Mouse (Mus musculus) mouse trophoblast stem cell (cell line): Measurements from ENCODE around the gene Srprb.
"Not testable (repeated sequence)": the region's sequence is repeated elsewhere in the genome, so short reads cannot be mapped to it uniquely, and the experiment has no call there.

ENCODE experiments used
- in situ Hi-C, 2 experiments: fragments of 300-500 bp; cut with MseI, MboI; formaldehyde crosslinking; loops; 2 replicates in 1 of 2; 3 replicates in 1 of 2; pipeline ENCODE4 v1.15.1; 2025

Gene Srprb

DNA sequence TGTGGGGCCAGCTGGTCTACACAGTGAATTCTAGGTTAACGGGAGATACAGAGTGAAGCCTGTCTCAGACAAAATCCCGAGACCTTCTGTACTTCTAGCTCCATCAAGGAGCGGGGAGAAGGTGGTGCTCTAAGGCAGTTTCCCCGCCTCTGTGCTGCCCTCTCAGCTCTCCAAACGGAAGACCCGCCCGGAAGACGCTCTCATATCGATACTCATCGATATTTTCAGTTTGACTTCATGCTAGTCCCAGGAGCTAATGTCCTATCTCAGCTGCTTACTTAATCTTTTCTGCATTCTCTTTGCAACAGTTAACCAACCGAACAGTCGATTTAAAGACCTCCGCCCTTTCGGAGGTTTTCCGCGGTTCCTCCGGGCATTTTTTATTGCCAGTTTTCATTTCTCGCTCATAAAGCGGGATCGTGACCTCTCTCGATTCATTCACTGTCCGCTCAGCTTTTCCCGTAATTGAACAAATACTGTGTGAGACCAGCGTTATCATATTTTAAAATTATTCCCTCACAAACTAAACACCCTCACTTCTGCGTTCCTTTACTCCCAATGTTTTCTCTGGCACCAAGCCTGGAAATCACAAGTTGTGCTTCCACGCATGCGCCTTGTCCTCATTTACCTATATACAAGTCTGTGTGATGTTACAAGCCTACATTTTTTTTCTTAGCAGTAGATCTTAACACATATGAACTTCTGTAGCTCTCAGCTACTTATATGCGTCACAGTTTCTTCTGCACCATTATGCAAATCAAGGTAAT lies 10.9 kb upstream of the Srprb start:
- in situ Hi-C loops, result no loop called here

DNA sequence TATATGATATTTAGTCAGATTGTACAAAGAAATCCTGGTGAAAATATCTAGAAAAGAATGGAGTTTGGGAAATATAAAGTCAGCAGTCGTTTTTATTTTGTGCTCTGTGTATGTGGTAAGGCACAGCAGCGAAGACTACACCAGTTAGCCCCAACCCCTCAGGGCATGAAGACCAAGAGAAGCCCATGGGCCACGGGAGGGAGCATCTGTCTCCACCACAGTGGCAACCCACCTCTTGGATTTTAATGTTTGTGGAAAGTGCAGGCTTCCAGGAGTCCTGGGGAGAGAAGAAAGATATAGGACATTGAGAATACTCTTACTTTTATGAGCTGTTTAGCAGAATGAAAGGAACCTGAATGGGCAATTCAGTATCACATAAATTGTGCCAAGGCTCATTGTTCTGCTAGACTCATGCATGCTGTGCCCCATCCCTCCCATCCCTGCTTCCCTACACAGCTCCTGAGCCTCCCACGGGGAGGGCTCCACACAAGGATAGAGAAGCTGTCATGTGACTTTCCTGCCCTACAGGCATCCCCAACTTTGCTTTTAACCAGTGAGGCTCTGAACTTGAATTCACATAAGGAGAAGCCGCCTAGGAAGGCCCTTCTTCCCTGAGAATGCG lies 7.0 kb upstream of the Srprb start:
- in situ Hi-C loops, result no loop called here

DNA sequence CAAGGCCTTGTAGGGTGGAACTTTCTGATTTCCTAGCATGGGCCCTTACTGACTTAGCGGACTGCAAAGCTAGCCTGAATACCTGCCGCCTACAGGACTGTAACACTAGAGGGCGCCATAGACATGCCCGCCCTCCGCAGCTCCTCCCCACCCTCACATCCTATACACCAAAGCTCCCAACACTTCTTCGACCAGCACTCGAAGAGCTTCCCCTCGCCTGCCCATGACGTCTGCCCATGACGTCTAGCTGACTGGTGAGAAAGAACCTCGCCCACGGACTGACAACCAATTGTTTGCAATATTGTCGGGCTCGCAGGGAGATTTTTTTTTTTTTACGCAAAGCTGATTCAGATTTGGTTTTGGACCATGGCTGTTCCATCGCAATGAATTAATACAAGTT lies 5.9 kb upstream of the Srprb start:
- in situ Hi-C loops, result no loop called here

DNA sequence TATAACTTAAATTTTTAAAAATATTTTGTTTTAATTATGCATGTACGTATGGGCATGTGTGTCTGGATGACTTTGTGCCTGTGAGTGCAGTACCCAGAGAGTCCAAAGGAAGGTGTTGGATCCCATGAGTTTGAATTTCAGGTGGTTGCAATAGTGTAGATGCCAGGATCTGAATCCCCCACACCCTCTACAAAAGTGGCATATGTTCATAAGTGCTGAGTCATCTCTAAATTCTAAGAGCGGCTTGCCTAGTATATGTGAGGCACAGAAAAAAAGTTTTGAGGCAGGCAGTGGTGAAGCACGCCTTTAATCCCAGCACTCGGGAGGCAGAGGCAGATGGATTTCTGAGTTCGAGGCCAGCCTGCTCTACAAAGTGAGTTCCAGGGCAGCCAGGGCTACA lies 3.8 kb upstream of the Srprb start:
- in situ Hi-C loops, result no loop called here

DNA sequence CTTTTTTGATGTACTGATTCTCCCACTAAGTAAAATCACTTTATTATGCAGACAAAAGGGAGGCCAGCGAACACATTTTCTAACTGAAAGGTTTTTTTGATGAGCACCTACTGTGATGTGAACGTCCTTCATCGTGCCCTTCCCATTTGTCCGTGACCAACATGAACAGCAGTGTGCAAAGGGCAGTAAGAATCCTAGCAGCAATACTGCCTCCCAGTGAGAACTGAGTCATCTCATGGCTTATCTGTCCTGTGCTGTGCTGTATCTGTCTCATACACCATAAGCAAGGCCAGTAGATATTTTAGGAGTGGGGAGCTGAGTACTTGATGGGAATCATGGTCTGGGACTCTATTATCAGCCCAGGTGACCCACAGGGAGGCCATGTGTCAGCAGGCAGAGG lies 13.5 kb downstream of the Srprb start:
- in situ Hi-C loops, result no loop called here

DNA sequence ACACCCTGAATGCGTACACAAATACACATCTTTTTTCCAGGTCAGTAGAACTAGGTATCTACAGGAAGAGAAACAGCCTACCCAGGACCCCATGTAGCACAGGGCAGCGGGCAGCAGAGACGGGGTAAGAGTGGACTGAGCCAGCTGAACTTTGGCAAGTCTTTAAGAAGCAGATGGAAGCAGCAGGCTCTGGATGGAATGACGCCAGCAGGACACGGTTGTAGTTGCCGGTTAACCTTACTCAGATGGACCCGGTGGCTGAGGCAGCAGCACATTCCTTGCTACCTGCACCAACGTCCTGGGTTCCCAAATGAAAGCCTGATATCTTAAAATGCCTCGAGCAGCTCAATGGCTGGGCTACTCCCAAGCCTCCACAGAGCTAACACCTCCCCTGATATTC lies 15.2 kb downstream of the Srprb start:
- in situ Hi-C loops, result no loop called here

DNA sequence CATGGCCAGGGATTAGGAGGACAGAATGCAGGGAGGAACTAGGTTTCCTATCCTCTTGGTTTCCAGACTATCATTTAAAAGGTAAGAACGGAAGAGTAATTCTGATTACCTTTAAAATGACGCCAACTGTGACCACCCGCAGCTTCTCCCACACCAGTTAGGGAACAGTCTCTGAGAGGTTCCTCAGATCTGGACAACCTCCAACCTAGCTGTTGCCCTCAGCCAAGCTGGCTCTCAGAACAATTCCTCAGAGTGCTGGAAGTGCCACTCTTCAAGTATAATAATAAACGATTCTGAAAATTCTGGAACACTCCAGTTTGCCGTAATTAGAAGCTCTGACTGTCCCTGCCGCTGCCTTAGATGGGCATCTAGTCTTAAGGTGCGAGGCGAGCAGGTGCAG lies 16.0 kb downstream of the Srprb start:
- in situ Hi-C loops, result no loop called here

DNA sequence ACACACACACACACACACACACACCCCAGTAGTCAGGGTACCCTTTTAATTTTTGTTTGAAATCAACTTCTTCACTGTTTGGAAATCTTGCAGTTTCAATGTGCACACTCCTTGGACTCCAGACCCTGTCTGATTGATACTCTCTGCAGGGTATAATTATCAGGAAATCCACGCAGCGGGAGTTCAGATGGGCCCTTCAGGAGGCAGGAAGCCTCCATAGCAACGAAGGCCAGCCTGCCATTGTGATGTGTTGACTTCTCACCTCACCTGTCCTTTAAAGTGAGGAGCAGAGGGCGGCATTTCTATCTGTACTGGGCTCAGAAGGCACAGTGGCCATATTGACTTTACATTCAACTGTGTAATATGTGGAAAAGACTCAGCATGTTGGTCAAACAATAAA lies 17.1 kb downstream of the Srprb start:
- in situ Hi-C loops, result no loop called here

DNA sequence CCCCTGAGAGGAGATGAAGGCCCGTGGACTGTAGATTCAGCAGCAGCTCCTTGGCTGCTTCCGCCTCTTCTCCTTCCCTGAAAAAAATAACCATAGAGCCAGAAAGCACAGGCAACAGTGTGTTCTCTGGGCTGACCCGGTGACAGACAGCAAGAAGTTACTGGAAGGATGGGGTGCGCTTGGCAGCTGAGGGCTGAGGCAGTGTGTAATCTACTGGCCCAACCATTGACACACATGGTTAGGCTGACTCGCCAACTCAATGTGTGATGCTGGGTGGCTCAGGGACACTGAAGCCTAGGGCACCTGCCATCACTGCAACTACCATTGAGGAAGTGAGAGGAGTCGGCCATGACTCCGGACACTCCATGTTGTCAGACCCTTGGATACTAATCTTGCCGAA lies 20.1 kb downstream of the Srprb start:
- in situ Hi-C loops, result no loop called here

DNA sequence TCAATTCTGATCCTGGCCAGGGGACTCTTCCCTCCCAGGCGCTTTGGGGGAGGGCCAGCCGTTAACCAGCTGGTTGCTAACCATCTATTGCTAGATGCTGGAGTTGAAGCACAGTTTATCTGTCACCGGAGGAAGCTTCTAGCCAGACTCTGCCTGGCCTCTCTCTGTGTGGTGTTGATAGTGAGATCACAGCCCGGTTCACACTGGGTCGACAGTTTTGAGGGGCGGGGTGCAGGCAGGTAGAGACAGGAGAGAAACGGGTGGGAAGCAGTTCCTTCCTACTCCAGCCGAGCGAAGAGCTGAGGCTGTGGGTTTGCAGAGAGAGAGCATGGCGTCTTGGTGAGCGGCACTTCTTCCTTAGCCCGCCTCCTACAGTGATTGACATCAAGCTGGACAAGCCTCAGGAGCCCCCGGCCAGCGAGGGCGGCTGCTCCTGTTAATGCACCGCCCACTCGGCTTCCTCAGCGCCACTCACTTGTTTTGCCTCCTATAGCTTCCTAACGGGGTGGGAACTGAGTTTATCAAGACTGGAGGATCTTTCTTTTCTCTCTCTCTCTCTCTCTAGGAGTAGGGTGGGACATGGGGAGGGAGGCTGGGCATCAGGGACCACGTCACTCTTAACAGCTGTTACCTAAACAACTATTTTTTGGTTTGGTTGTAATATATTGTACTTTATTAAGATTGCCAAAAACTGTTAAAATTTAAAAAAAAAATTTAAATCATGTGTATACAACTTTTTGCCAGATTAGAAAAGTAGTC lies 21.0 kb downstream of the Srprb start:
- in situ Hi-C loops, result no loop called here

DNA sequence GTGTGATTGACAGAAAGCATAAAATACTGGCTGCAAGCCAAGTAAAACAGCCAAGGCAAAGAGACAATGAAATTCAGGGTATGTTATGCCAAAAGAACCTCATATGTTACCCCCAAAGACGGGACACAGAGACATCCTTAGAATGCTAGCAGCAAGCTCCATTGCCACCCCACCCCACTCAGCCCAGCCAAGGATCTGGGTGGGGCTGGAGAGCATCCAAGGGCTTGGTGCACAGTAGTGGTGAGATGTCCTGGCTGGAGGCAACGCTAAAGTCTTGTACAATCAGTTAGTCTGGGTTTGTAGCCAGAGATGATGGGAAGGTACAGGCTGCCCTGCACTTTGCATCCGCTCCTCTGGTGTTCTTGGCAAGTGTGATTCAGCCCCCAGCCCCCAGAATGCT lies 21.6 kb downstream of the Srprb start:
- in situ Hi-C loops, result no loop called here

DNA sequence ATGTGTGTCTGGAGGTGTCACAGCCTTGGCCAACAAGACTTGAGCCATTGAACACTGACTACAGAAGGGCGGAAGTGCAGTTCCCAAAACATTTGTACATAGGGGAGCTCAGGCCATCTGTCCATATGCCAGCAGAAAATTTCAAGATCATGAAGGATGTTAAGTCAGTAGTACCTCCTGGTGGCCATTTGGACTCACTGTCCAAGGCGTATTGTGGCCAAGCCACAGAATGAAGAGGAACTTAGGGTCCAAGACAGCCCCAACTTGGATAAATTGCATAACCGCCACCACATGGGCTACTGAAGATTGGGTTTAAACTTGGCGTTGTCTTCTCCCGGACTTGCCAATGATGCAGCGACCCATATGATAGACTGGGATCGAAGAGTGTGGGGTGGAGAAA lies 26.2 kb downstream of the Srprb start:
- in situ Hi-C loops, result loop anchor here in 1 of 2 experiments (5.0 kb wide), 1 partner anchor 83 kb away; no protein-coding TSS in a partner anchor

DNA sequence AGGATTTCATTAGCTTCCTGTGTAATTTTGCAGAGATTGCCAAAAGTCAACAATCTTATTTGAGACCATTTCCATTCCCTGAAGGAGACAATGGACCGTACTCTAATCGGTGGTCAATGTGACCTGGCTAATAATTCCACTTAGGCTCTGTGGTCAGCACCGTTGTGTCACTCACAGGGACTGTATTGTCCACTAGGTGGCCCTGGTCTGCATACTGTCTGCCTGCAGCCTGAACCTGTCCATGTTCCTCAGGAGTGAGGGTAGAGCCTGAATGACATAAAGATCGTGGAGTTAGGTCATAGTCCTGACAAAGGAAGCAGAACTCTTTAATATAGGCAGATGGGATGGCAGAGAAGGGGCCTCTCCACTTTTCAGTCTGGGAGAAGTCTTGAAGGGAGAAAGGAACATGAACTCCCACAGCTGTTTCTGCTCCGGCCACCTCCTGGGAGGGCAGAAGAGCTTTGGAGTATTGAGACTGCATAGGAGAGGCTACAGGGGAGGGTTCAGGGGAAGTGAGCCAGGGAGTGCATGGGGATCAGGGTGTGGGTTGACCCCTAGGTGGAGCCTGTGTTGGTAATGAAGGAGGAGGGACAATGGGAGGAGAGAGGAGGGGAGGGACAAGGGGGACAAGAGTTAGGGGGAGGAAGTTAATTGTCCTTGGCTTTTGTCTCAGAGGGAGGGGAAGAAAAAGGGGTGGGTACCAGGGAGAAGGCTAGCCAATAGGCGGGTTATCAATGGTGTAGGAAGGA lies 27.0 kb downstream of the Srprb start:
- in situ Hi-C loops, result loop anchor here in 1 of 2 experiments (5.0 kb wide), 1 partner anchor 83 kb away; no protein-coding TSS in a partner anchor

DNA sequence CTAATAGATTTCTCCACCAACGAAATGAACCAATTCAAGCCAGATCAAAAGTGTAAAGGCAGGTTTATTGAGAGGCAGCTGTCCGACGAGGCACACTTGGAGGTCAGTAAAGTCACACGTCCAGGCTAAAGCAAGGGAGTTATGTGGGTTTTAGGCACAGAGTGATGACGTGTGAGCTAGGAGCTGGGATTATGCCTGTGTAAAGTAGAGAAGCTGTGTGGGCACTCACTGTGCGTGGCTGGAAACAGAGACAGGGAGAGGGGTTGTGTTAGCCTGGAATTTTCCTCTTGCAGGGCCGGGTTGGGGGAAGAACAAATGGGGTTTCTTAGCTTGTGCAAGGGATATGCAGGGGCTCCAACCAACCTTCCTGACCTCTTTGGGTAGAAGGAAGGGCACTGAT lies 33.2 kb downstream of the Srprb start:
- in situ Hi-C loops, result no loop called here

DNA sequence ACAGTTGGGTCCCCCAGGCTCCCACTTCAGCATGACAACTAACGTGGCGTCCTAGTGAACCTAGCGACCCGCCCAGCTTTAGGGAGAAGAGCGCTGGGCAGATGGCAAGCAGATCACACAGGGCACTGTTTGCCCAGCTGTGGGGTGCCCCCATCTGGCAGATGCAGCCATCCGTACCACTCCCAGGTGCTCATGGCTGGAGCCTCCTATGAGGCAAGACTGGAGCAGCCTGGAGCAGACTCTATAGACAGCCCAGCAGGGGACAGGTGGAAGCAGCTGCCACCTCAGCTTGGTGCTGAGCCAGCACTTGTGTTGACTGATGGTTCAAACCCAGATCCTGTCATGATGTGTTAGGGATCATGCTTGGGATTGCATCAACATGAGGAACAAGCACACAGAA lies 33.9 kb downstream of the Srprb start:
- in situ Hi-C loops, result no loop called here

DNA sequence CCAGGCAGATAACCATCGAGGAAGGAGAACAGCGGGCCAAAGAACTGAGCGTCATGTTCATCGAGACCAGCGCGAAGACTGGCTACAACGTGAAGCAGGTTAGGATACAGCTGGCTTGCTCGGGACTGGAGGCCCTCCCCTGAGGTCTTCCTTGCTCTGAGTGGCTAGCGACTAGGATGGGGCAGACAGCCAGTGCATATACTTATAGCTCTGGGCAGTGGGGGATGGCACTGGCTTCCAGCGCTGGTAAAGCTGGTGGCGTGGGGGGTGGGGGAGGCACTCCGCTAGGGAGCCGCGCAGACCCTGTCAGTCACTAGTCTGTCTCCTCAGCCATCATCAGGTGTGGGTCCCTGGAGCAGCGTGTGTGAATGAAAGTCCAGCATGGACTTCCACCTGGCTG lies 38.1 kb downstream of the Srprb start:
- in situ Hi-C loops, result no loop called here

DNA sequence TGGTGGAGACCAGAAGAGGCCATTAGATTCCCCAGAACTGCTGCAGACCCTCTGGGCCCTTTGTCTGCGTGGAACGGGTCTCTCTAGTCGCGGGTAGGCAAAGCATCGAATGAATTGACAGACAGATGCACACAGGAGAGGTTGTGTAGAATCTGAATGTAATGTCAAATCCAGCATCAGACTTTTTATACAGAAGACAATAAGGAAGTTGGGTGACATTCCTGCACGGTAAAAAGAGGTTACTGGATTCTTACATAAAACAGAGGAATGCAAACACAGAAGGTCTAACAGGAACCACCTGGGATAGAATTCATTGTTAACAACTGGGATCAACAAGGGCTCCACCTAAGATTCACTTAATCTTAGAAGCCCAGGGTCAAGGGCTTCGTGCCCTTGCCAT lies 46.8 kb downstream of the Srprb start:
- in situ Hi-C loops, result not testable (repeated sequence)

DNA sequence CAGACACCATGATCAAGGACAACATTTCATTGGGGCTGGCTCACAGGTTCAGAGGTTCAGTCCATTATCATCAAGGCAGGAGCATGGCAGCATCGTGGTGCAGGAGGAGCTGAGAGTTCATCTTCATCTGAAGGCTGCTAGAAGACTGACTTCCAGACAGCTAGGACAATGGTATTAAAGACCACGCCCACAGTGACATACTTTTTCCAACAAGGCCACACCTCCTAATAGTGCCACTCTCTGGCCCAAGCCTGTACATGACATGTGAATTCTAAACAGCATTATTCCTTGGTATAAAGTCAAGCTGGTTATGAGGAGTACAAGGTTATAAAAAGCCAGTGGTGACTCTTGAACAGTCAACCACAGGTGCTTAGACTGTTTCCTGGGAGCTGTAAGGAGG lies 47.4 kb downstream of the Srprb start:
- in situ Hi-C loops, result no loop called here

DNA sequence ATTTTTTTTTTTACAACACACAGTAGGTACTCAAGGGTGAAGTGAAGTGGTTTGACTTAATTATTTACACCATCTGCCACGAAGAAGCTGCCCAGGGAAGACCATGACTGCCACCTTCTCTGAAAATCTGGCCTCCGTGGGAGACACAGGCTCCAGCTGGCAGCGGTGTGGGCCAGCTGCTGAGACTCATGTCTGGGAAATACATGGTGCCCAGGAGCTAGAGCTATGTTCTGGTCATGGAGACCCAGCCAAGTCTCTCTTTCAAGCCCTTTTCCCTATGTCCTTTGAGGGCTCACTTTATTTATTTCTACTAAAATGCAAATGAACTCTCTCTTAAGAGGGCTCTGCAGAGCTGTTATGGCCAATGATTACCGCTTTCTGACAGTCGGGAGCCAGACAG lies 48.7 kb downstream of the Srprb start:
- in situ Hi-C loops, result no loop called here

DNA sequence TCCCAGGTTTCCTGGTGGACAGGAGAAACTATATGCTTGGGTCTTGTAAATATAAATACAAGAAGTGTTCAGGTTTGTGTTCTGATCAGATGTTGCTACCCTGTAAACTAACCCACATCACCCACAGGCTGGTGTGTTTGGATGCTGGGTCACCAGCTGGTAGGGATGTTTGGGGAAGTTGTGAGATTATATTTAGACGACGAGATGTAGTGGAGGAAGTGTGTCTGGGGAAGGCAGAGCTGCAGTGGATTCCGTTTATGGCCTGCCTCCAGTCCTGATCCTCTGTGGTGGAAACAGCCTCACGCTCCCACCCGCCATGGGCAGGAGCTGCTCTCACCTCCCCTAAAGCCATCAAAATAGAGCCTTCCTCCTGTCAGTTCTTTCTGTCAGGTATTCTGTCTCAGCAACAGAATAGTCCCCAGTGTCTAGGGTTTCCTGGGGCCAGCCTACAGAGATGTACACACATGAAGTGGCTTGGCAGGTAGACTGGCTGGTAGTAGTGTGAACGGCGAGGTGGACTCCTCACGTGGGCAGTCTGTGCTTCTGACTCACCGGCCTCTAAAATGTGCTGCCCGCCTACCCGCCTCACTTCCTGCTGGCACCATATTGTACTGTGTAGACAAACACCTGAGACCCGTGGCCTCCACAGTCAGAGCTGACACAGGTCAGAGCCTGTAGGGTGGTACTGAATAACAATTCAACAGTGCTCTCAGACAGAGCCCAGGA lies 52.7 kb downstream of the Srprb start:
- in situ Hi-C loops, result no loop called here

DNA sequence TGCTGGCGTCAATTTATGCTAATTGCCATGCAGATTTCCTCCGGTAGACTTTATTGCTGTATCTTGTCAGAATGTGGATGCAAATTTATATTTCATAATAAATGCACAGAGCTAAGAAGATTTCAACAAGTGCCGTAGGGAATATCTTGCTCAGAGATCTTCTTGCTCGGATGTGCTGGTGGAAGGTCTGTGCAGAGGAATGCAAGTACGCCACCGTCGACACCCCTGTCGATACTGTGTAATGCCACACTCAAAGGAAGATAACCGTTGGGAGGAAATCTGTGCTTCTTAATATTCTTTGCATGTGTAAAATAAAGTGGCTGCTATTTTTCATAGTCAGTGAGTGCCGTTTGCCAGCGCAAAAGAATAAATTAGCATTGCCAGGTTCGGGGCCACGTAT lies 54.8 kb downstream of the Srprb start:
- in situ Hi-C loops, result no loop called here
